Mouse (Mus musculus) intestine, embryonic 15.5 days (tissue): ENCODE measurements around the gene Zswim1. TPM values are rescaled to one million over a fixed set of nuclear protein-coding genes. Genes with fewer than 3 reads are reported as not detected.
A peak's percentile ranks its signal among the peaks of the same experiment; 100 is the strongest.
"Not testable (repeated sequence)": the region's sequence is repeated elsewhere in the genome, so short reads cannot be mapped to it uniquely, and the experiment has no call there.

Source experiments
- ATAC-seq: fragments of 200-750 bp; cut with Nextera tagmentation; 2 replicates; pipeline ENCODE4 v1.8.0; 2017; ENCODE audit warnings: moderate TSS enrichment, moderate library complexity
- H3K27ac ChIP-seq: fragments of 300-500 bp; sonication (generic); 2 replicates; pipeline ENCODE4 v1.5.1; 2015; ENCODE audit warnings: mild to moderate bottlenecking, inconsistent platforms
- H3K27me3 ChIP-seq: fragments of 300-500 bp; sonication (generic); replicated peaks from 2 replicates; pipeline ENCODE4 v1.6.1; 2015; ENCODE audit warnings: inconsistent platforms
- H3K36me3 ChIP-seq: fragments of 300-500 bp; sonication (generic); 2 replicates; pipeline ENCODE4 v1.6.1; 2015; ENCODE audit warnings: inconsistent platforms
- H3K4me1 ChIP-seq: fragments of 300-500 bp; sonication (generic); replicated peaks from 2 replicates; pipeline ENCODE4 v1.6.1; 2015; ENCODE audit warnings: inconsistent platforms
- H3K4me2 ChIP-seq: fragments of 300-500 bp; sonication (generic); replicated peaks from 2 replicates; pipeline ENCODE4 v1.6.1; 2015; ENCODE audit warnings: mild to moderate bottlenecking, inconsistent platforms
- H3K4me3 ChIP-seq: fragments of 300-500 bp; sonication (generic); replicated peaks from 2 replicates; pipeline ENCODE4 v1.5.1; 2015; ENCODE audit warnings: inconsistent platforms
- H3K9ac ChIP-seq: fragments of 300-500 bp; sonication (generic); 2 replicates; pipeline ENCODE4 v1.6.1; 2015; ENCODE audit warnings: inconsistent platforms
- H3K9me3 ChIP-seq: fragments of 300-500 bp; sonication (generic); 2 replicates; pipeline ENCODE4 v1.6.1; 2016; ENCODE audit warnings: inconsistent platforms
- WGBS: fragments of 180-500 bp; shearing (Covaris S2); methylation state at CpG from one replicate; pipeline ENCODE4 v1.1.7; 2015; 5-methylcytosine and 5-hydroxymethylcytosine counted together
- polyA plus RNA-seq: library from polyadenylated mRNA; unstranded; fragments of >200 nt; fragmentation: Nextera tagmentation; extraction: Ambion mirVana; gene quantifications from 2 replicates; pipeline ENCODE4 v1.2.1, GENCODE M21; 2015

Zswim1 gene
- polyA plus RNA-seq, 1 experiment from 2014 or later: 13.5 TPM

DNA sequence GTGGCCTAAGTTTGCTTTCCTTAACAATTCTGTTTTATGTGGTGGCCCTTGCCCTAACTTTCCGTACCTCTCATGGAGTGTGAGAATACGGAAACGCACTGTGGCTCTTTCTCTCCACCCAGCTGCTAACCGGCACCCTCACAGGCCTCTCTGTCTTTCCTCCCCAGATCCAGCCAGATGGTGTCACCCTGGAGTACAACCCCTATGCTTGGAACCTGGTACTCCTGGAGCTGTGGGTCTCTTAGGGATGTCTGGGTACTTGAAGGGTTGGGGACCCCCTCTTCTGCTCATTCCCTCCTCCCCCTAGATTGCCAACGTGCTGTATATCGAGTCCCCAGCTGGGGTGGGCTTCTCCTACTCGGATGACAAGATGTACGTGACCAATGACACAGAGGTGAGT is 12.0 kb downstream of the Zswim1 start:
- Histone ChIP-seq H3K36me3 (peaks cover 20% of the 10 kb centered on the region), H3K4me2 (peak overlapping the region; percentile 99), H3K27ac (peak overlapping the region; percentile 92; the same call in 1 of the 2 replicates), H3K9me3 (no peaks in the 10 kb centered on the region), H3K4me1 (peaks cover 13% of the 10 kb centered on the region), H3K9ac (peak overlapping the region; percentile 85), H3K4me3 (peak overlapping the region; percentile 79), H3K27me3 (no peaks in the 10 kb centered on the region)
- no peak for ATAC-seq
- 35% methylated on average over 8 of the region's 8 CpGs for WGBS

DNA sequence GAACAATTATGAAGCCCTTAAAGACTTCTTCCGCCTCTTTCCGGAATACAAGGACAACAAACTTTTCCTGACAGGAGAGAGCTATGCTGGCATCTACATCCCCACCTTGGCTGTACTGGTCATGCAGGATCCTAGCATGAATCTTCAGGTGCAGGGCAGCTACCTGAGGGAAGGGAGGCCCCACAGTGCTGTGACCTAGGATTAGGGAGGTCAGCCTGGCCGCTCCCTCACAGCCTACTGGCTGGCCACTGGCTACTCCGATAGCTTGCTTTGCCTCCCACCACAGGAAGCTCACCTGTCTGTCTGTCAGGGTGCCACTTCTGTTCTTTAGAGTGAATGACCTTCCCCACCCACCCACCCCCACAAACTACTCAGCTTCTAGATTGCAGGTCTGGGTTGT is 12.7 kb downstream of the Zswim1 start:
- peak overlapping the region; percentile 99 for H3K4me2 ChIP-seq
- H3K9ac ChIP-seq: no peak overlapping the region
- H3K4me1 ChIP-seq: peaks cover 13% of the 10 kb centered on the region
- no peak overlapping the region for H3K27ac ChIP-seq
- no peaks in the 10 kb centered on the region for H3K9me3 ChIP-seq
- H3K27me3 ChIP-seq: no peaks in the 10 kb centered on the region
- no peak for ATAC-seq
- H3K4me3 ChIP-seq: peak overlapping the region; percentile 79; the same call in 1 of the 2 replicates
- H3K36me3 ChIP-seq: peaks cover 24% of the 10 kb centered on the region
- 98% methylated on average over 4 of the region's 4 CpGs for WGBS

DNA sequence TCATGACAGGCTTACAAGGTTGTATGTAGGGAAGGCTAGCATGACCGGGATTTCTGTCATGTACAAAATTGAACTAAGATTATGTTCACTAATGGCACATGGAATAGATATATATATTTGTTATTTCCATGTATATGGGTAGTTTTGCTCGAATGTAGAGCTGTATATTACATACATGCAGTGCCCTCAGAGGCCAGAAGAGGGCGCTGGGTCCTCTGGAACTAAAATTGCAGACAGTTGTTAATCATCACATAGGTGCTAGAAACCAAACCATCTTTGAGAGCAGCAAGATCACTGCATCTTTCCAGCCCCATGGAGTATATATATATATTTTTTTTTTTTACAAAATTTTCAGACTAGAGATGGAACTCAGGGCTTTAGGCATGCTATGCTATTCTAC is 23.3 kb downstream of the Zswim1 start:
- H3K36me3 ChIP-seq: no peaks in the 10 kb centered on the region
- no peaks in the 10 kb centered on the region for H3K27me3 ChIP-seq
- no peak overlapping the region for H3K27ac ChIP-seq
- H3K9ac ChIP-seq: no peak overlapping the region
- no peak for ATAC-seq
- no peaks in the 10 kb centered on the region for H3K4me1 ChIP-seq
- no peak overlapping the region for H3K4me3 ChIP-seq
- no peak overlapping the region for H3K4me2 ChIP-seq
- WGBS: 48% methylated on average over 3 of the region's 3 CpGs
- no peaks in the 10 kb centered on the region for H3K9me3 ChIP-seq

DNA sequence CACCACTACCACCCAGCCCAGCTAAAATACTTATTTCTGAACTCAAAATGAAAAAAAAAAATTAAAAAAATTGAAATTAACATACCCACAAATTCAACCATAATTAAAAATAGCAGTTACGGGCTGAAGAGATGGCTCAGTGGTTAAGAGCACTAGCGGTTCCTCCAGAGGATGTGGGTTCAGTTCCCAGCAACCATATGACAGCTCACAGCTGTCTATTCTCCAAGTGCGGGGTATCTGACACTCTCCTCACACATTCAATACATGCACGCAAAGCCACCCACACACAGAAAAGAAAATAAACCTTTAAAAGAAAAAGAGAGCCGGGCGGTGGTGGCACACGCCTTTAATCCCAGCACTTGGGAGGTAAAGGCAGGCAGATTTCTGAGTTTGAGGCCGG is 27.6 kb downstream of the Zswim1 start:
- Histone ChIP-seq H3K4me1 (no peaks in the 10 kb centered on the region), H3K9ac (no peak overlapping the region), H3K36me3 (no peaks in the 10 kb centered on the region), H3K27ac (no peak overlapping the region), H3K4me3 (no peak overlapping the region), H3K4me2 (no peak overlapping the region), H3K27me3 (peaks cover 5% of the 10 kb centered on the region; the same call in 1 of the 2 replicates), H3K9me3 (no peaks in the 10 kb centered on the region)
- 82% methylated on average over 8 of the region's 8 CpGs for WGBS
- ATAC-seq: no peak

DNA sequence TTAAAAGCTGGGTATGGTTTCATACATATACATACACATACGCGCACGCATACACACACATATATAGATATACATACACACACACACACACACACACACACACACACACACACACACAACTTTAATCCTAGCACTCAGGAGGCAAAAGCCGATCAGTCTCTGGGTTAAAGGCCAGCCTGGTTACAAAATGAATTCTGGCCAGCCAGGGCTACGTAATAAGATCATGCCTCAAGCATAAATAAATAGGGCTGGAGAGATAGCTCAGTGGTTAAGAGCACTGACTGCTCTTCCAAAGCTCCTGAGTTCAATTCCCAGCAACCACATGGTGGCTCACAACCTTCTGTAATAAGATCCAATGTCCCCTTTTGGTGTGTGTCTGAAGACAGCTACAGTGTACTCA is 33.1 kb downstream of the Zswim1 start:
- not testable (repeated sequence) for ATAC-seq, H3K4me3 ChIP-seq, H3K36me3 ChIP-seq, H3K4me2 ChIP-seq, H3K9me3 ChIP-seq, H3K9ac ChIP-seq, H3K27ac ChIP-seq
- Histone ChIP-seq H3K27me3 (peaks cover 30% of the 10 kb centered on the region), H3K4me1 (peaks cover 29% of the 10 kb centered on the region)
- 81% methylated on average over 5 of the region's 5 CpGs for WGBS

DNA sequence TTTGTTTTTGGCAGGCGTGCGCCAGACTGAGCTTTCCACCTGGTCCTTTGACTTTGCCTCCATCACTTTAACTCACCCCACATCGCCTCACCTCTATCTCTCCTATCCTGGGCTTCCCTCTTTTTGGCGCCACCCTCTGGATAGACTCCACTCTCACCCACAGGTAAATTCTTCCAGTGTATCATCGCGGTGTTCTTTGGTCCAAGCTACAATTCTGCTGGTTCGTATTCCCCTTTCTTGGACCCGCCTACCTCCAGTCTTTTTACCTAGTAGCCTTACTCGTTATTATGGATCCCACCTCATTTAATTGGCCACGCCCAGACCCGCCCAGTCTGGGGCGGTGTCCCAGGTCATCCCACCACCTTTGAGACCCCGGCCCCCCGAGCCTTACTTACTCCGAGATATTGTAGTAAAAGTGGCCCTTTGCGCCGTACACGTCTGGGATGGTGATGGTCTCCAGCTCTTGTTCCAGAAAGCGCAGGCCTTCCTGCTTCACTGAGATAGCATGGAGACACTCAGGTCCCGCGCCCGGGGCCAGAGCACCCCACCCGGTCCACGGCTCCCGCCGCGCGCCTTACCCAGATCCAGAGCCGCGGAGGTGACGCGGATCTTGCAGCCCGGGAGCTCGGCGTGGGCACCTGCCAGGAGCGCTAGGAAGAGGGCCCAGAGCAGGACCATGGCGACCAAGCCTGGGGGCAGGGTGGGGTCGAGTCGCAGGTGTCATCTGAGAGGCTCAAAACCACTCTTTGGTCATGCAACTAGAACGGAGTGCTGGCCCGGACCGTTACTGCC is 34.0 kb downstream of the Zswim1 start:
- WGBS: 2% methylated on average over 42 of the region's 42 CpGs
- ATAC-seq: no peak
- peak overlapping the region; percentile 48 for H3K9ac ChIP-seq
- H3K27me3 ChIP-seq: peaks cover 30% of the 10 kb centered on the region
- H3K4me3 ChIP-seq: peak overlapping the region; percentile 44
- peaks cover 34% of the 10 kb centered on the region for H3K4me1 ChIP-seq
- H3K36me3 ChIP-seq: no peaks in the 10 kb centered on the region
- no peak overlapping the region for H3K27ac ChIP-seq
- peak overlapping the region; percentile 93 for H3K4me2 ChIP-seq
- H3K9me3 ChIP-seq: no peaks in the 10 kb centered on the region

DNA sequence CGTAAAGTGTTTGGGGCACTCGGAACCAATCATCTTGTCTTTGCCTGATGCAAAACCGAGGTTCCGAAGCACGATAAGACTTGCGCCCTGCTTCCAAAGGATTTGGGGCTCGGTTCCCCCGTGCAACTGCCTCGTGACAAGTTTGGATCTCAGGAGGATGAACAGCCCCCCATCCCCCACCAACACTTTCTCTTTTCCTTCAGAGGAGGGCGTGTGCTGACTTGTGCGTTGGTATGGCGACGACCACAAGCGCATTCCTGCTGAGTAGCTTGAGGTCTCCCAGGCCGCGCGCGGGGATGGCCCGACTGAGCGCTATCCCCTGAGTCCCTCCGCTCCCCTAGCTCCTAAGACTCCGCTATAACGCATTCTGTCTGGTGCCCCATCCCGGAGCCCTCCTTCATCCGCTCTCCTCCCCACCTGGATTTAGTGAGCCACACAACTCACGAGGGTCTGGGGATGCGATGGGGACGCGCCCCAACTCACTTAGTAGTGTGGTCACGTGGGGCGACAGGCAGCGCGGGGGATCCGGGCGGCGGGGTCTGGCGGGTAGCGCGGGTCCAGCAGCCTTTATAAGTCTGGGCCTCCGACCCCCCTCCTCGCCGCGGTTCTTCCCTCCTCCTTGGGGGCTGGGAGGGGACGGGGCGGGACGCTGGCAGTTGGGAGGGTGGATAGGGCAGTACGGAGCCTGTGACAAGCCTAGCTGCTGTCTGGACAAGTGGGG is 34.8 kb downstream of the Zswim1 start, which contains the start of gene Pltp:
Gene Pltp, minus strand, starts transcription at position 611 of the 721 bp plus-strand sequence.
- peak within 1 kb of the TSS; percentile 93 for H3K4me2 ChIP-seq
- WGBS: under 1% methylated on average over 44 of the region's 47 CpGs
- peak; percentile 65 for ATAC-seq
- H3K36me3 ChIP-seq: no peaks in the 10 kb centered on the region
- peaks cover 30% of the 10 kb centered on the region for H3K27me3 ChIP-seq
- H3K9ac ChIP-seq: peak within 1 kb of the TSS; percentile 48
- H3K27ac ChIP-seq: no peak within 1 kb of the TSS
- peak within 1 kb of the TSS; percentile 44 for H3K4me3 ChIP-seq
- H3K4me1 ChIP-seq: peaks cover 39% of the 10 kb centered on the region
- H3K9me3 ChIP-seq: no peaks in the 10 kb centered on the region

DNA sequence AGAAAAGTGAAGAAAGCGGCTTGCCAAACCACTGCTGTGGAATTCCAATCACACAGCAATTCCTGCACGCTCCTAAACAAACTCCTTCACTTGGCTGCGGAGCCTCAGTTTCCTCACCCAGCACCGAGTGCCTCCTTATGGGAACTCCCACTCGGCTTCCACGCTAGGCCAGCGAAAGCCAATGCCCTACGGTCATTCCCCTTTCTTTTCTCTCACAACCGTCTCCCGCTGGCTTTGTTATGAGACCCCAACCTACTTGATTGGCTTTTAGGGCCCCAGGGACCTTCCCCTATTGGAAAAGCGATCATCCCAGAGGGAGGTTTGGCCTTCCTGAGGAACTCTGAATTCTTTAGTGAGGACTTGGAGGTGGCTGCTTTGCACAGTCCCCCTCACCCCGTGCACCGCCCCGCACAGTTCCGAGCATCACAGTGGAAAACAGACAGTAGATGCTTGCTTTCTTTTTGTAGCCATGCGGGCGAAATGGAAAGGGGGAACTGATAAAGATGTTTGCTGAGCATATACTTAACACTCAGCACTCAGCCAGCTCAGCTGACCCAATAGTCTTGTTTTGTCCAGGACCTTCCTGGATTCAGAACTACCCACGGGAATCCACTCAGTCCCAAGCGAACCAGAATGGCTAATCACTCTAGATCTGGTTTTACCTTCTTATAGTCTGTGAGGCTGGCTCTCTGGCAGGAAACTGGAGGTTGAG is 35.5 kb downstream of the Zswim1 start:
- H3K4me2 ChIP-seq: peak overlapping the region; percentile 93
- no peak for ATAC-seq
- no peaks in the 10 kb centered on the region for H3K9me3 ChIP-seq
- WGBS: 14% methylated on average over 19 of the region's 19 CpGs
- no peak overlapping the region for H3K27ac ChIP-seq
- peaks cover 41% of the 10 kb centered on the region for H3K4me1 ChIP-seq
- no peaks in the 10 kb centered on the region for H3K36me3 ChIP-seq
- peak overlapping the region; percentile 48 for H3K9ac ChIP-seq
- peak overlapping the region; percentile 44 for H3K4me3 ChIP-seq
- H3K27me3 ChIP-seq: peaks cover 30% of the 10 kb centered on the region

DNA sequence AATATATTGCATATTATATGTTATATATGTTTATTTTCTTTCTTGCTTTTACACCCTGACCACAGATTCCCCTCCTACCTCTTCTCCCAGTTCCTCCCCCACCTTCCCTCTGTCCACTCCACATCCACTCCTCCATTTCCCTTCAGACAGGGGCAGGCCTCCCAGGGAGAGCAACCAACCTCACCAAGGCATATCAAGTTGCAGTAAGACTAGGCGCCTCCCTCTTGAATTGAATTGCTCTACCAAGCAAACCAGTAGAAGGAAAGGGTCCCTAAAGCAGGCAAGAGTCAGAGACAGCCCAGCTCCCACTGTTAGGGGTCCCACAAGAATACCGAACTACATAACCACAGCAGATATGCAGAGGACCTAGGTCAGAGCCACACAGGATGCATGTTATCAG is 36.7 kb downstream of the Zswim1 start:
- H3K36me3 ChIP-seq: no peaks in the 10 kb centered on the region
- no peak overlapping the region for H3K9ac ChIP-seq
- peaks cover 44% of the 10 kb centered on the region for H3K4me1 ChIP-seq
- 69% methylated on average over 2 of the region's 2 CpGs for WGBS
- H3K9me3 ChIP-seq: no peaks in the 10 kb centered on the region
- no peak for ATAC-seq
- no peak overlapping the region for H3K4me3 ChIP-seq
- H3K4me2 ChIP-seq: 0 out of 2 replicates have a peak overlapping the region, but pooled peaks have one; percentile 6
- H3K27ac ChIP-seq: no peak overlapping the region
- H3K27me3 ChIP-seq: peaks cover 30% of the 10 kb centered on the region

DNA sequence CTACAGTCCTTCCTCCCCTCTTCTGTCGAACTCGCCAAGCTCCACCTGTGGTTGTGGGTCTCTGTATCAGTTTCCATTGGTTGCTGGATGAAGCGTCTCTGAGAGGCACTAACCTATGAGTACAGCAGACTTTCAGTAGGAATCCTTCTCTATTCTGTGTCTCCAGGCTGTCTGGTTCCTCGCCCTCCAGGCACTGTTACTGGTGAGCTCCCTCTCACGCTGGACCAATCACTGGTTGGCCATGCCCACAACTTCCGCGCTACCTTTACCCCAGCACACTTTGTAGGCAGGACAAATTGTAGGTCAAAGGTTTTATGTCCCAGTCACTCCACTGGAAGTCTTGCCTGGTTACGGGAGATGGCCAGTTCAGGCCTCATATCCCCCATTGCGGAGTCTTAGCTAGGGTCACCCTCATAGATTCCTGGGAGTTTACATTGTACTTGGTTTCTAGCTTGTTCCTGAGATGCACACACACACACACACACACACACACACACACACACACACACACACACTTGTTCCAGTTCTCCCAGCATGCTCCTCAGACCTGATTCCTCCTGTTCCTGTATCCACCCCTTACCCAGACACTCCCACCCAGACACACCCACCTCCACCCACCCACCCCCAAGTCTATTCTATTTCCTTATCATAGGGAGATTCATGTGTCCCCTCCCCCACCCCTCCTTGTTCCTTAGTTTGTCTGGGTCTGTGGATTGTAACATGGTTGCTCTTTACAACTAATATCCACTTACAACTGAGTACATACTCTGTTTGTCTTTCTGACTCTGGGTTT is 37.4 kb downstream of the Zswim1 start:
- Histone ChIP-seq H3K27ac (no peak overlapping the region), H3K4me2 (0 out of 2 replicates have a peak overlapping the region, but pooled peaks have one; percentile 6), H3K4me3 (no peak overlapping the region), H3K9me3 (no peaks in the 10 kb centered on the region), H3K9ac (no peak overlapping the region), H3K36me3 (no peaks in the 10 kb centered on the region), H3K4me1 (peaks cover 44% of the 10 kb centered on the region), H3K27me3 (peaks cover 27% of the 10 kb centered on the region)
- 63% methylated on average over 9 of the region's 9 CpGs for WGBS
- peak; percentile 71 for ATAC-seq

DNA sequence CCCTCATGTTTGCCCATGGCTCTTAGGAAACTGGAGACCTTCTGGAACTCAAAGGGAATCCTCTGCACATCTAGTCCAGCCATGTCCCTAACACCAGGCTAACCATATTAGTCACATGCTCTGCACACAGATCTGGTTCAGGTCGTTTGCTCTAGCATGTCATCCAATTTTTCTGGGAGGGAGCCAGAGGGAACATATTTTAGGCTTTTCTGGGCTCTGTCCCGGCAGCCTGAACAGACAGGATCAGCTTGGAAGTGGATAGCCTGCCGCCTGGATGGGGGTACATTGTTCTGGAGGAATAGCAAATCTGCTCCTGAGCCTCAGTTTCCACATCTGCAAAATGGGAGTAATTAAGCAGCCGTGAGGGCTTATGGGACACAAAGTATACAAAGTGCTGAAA is 38.6 kb downstream of the Zswim1 start:
- H3K4me1 ChIP-seq: peaks cover 44% of the 10 kb centered on the region
- no peak for ATAC-seq
- no peaks in the 10 kb centered on the region for H3K36me3 ChIP-seq
- H3K27ac ChIP-seq: no peak overlapping the region
- 57% methylated on average over 4 of the region's 4 CpGs for WGBS
- no peak overlapping the region for H3K9ac ChIP-seq
- H3K27me3 ChIP-seq: peaks cover 23% of the 10 kb centered on the region
- H3K4me3 ChIP-seq: no peak overlapping the region
- H3K4me2 ChIP-seq: no peak overlapping the region
- H3K9me3 ChIP-seq: no peaks in the 10 kb centered on the region
